Mouse (Mus musculus) spleen, postnatal 36 days (tissue): ENCODE measurements around the gene Pomt2.

Experiments
- DNase-seq, 2 experiments: peaks; one replicate each; pipeline ENCODE4 v3.0.0; 2022; ENCODE audit warnings: low spot score in 2 of 2, mixed read lengths in 1 of 2

The Pomt2 gene

DNA sequence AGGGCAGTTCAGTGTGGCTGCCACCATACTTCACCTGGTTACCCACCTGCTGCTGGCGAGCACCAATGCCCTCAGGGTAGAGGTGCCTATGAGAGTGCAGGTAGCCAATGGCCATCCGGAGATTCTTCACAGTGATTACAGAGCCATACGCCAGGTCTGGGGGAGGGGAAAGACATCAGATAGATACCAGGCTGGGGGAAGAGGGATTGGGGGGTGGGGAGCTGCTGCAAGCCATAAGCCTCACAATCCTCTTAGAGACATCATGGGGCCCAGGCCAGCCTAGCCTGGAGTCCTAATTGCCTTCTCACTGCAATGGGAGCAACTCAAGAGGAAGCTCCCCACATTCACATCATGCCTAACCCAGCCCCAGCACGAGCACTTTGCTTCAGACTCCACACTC, 20.5 kb downstream of the Pomt2 start:
- DNase-seq, result no peak

DNA sequence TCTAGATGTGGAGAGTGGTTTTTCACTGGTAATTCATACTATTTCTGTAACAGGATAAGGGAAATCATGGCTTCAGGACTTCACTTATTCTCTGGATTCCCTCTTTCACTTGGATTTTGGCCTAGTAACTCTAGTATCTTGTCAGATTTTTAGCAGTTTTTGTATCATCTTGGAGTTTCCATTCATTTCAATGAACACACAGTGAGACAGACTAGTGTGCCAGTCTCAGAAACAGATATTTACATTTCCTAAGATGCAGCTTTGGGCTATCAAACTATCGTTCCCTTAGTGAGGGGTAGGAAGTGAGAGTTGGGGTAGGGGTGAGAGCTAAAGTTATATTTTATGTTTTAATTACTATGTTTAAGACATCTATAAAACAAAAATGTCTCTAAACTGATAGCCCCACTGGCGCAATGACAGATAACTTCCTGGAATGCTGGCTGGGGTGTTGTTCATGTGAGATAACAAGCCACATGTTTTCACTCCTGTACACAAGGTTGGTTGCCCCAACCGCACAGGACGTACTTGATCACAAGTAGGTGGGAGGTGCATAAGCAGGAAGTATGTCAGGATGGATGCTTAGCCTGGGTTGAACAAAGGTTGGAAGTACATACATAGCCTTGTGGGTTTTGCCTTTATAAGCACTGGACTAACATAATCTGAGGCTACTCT, 25.7 kb downstream of the Pomt2 start:
- no peak for DNase-seq

- no peak for DNase-seq
Observed at GRCm38 (mm10) chr12:87107357-87107977, 40.3 kb downstream of the Pomt2 start.

GRCm38 (mm10) chr12:87104796-87105195, 43.0 kb downstream of the Pomt2 start:
- DNase-seq, result no peak

DNA sequence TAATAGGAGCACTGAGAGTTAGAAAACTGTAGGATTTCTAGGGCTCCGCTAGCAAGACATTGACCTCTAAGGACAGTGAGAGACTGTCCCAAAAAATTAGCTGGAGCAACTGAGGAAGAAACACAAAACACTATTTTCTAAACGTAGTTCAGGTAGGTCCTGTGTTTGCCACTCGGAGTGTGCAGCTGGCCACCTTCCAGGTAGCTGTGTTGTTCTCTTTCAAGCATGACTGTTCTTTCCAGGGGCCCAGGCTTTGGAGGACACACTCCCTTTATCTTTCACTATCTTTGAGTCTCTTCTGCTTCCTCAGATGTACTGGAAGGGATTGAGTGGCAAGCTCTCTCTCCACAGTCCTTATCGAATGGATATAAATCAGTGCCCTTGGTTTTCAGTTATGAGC, 44.3 kb downstream of the Pomt2 start:
- no peak for DNase-seq

- DNase-seq, result no peak
Observed at GRCm38 (mm10) chr12:87102165-87102631, 45.6 kb downstream of the Pomt2 start, which contains the start of gene Ngb. Ngb (minus strand) TSS chr12:87102539.

DNA sequence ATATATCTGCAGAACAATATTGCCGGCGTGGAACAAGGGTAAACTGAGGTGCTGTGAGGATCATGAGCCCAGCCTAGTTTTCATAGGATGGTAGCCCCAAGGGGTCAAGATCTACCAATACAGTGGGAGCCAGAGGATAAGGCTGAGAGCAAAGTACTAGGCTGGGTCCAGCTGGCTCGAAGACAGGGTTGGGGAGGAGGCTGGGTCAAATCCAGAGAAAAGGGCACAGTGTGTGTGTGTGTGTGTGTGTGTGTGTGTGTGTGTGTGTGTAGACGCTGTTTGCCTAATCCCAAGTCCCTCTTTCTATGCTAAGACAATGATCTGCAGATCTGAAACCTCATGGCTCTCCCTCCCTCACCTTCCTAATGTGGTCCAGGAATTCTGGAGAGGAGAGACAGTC, 47.4 kb downstream of the Pomt2 start:
- no peak for DNase-seq

GRCm38 (mm10) chr12:87093671-87094070, 54.1 kb downstream of the Pomt2 start:
- DNase-seq, result no peak

DNA sequence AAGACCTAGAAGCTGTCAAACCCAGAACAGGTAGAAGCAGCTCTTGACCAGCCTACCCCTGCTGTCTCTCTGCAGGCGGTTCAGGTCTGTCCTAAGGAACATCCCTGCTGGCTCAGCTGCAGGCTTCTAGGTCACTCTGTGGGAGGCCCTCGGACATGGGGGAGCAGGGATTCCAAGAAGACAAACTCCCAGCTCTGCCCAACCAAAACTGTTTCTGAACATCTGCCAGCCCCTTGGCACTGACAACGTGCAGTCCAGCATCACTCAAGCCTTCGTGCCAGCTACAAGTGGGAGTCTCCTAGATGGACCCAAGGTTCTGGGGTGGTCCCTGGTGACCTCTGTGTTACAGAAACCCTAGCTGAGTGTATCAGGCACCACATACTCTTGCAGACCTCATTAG, 54.5 kb downstream of the Pomt2 start:
- DNase-seq, result no peak

DNA sequence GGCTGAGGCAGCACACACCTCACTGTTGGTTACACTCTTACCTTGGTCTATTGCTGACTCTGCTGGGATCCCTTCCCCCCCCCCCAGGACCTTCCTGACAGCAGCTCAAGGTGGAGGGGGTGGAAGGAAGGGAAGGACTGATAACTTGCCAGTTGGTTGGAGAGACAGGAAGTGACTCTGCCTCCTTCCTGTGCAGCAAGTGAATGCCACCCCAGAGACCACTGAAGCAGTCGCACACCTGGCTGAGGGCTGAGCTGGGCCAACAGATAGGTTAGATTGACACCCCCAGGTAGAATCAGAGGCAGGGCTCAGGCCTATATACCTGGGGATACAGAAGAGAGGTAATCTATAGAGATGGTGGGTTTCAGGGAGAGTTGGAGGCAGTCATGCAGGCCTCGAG, 55.9 kb downstream of the Pomt2 start:
- DNase-seq, result no peak

GRCm38 (mm10) chr12:87089701-87090100, 58.1 kb downstream of the Pomt2 start:
- DNase-seq, result no peak

DNA sequence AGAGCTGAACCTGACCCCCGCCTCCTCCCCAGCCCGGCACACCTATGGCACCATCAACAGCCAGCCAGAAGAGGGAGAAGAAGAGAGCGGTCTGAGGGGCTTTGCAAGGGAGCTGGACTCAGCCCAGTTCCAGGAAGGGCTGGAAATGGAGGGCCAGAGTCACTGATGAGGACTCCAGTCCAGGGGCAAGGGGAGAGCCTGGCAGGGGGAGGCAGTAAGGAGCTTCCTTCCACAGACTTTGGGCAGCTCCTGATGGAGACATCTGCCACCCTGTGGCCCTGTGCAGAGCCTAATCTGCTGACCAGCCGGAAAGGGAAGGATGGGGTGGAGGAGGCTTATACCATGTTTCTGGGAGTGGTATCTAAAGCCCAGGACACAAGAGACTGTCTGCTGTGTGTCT, 58.5 kb downstream of the Pomt2 start:
- DNase-seq, result no peak

DNA sequence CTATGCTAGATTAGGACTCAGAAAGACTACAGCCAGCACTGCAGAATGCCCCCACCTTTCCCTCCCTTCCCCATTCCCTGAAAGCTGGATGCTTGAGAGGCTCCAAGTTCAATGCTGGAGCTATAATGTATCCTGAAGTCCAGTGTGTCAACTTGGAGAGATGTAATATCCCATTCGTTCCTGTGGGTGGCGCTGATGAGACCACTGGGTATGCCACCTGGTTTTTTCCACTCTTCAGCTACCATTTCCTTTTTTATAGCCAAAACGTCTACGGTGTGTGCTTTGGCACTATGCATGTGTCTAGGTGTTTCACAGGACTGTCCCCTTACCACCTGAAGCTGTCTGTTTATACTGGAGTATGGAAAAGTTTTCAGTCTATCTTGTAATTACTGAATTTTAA, 59.4 kb downstream of the Pomt2 start:
- no peak for DNase-seq

GRCm38 (mm10) chr12:87087236-87087635, 60.5 kb downstream of the Pomt2 start:
- no peak for DNase-seq

- DNase-seq, result no peak
Observed at GRCm38 (mm10) chr12:87082797-87083196, 65.0 kb downstream of the Pomt2 start.

DNA sequence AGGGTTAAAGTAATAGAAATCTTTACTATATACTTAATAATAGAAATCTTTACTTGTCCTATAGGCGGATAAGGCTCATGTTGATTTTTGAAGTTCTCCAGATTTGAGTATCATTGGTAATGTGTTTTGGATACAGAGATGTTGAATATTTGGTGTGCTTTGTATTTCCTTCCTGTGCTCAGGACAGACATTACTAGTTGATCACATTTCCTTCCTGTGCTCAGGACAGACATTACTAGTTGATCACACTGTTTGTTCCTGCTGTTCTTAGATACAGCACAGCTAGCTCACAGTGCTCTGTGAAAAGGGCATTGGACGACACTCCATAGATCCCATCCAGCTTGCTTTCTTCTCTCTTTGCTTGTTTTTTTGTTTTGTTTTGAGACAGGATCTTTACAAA, 71.2 kb downstream of the Pomt2 start:
- DNase-seq, result no peak

GRCm38 (mm10) chr12:87070520-87070919, 77.2 kb downstream of the Pomt2 start:
- no peak for DNase-seq

DNA sequence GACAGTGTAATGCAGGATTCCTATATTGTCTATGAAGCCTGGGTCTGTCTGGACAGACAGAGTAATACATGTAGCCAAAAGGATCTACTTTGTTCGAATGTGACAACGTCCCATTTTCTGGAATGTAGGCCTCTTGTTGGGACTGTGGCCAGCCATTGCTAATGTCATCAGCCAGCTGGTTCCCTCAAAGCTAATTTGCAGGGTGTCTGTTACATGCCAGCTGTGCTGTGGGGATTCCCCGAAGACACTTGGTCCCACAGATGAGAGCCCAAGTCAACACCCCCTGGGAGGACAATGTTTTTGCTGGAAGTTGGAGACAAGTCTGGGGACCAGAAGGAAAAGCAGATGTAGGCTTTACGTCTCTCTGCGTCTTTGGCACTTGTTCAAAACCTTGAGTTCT, 81.3 kb downstream of the Pomt2 start:
- DNase-seq, result no peak

- no peak for DNase-seq
Observed at GRCm38 (mm10) chr12:87065446-87065845, 82.3 kb downstream of the Pomt2 start.

- no peak for DNase-seq
Observed at GRCm38 (mm10) chr12:87057066-87057465, 90.7 kb downstream of the Pomt2 start.
